Mouse (Mus musculus) embryonic fibroblast, embryonic 13.5 days (primary cell): ENCODE data around the gene Lyrm1.

Source experiments
- CTCF ChIP-seq: IDR thresholded peaks from 2 replicates; pipeline ENCODE4 v1.5.1; 2011; ENCODE audit warnings: mild to moderate bottlenecking, control low read depth, low read length, moderate library complexity, borderline replicate concordance; ENCODE audit not compliant: insufficient read depth
- POLR2A ChIP-seq: IDR thresholded peaks from 2 replicates; pipeline ENCODE4 v1.6.1; 2011; ENCODE audit warnings: low read depth, mild to moderate bottlenecking, control low read depth, low read length, moderate library complexity

GRCm38 (mm10) chr7:119861335-119862091 is 34.1 kb upstream of the Lyrm1 start:
- TF ChIP-seq CTCF, result no peak
- TF ChIP-seq POLR2A, result no peak
